Mouse (Mus musculus): ENCODE results near the gene Mmgt1. TPM values are rescaled to one million over a fixed set of nuclear protein-coding genes. Genes with fewer than 3 reads are reported as not detected.

The Mmgt1 gene
- polyA plus RNA-seq, 1 experiment from 2014 or later, result 24.5 TPM

GRCm38 (mm10) chrX:56572465-56572864, 25.4 kb downstream of the Mmgt1 start:
- 27% methylated on average over 6 of the region's 6 CpGs for WGBS
- H3K4me1 ChIP-seq, result no peaks in the 10 kb centered on the region
- H3K27ac ChIP-seq, result no peak overlapping the region
- no peak for ATAC-seq (ENCODE audit: insufficient number of reproducible peaks, low FRiP score, low TSS enrichment, low read depth)
- H3K4me3 ChIP-seq, result no peak overlapping the region
- no peaks in the 10 kb centered on the region for H3K9me3 ChIP-seq
- no peak overlapping the region for H3K9ac ChIP-seq
- no peaks in the 10 kb centered on the region for H3K27me3 ChIP-seq
- no peak overlapping the region for H3K4me2 ChIP-seq
- H3K36me3 ChIP-seq, result no peaks in the 10 kb centered on the region

- Histone ChIP-seq H3K9ac (no peak overlapping the region), H3K9me3 (no peaks in the 10 kb centered on the region), H3K27ac (no peak overlapping the region), H3K27me3 (no peaks in the 10 kb centered on the region), H3K36me3 (no peaks in the 10 kb centered on the region), H3K4me3 (no peak overlapping the region), H3K4me2 (no peak overlapping the region), H3K4me1 (no peaks in the 10 kb centered on the region)
- WGBS, result 73% methylated on average over 3 of the region's 3 CpGs
- no peak for ATAC-seq (ENCODE audit: insufficient number of reproducible peaks, low FRiP score, low TSS enrichment, low read depth)
Observed at GRCm38 (mm10) chrX:56553584-56553983, 44.3 kb downstream of the Mmgt1 start.

GRCm38 (mm10) chrX:56549506-56549905, 48.4 kb downstream of the Mmgt1 start, which contains the start of gene Gm648:
Gm648 (minus strand) TSS chrX:56549606.
- no peak within 1 kb of the TSS for H3K4me2 ChIP-seq
- WGBS, result 84% methylated on average over 7 of the region's 7 CpGs
- no peaks in the 10 kb centered on the region for H3K36me3 ChIP-seq
- H3K27me3 ChIP-seq, result no peaks in the 10 kb centered on the region
- no peak for ATAC-seq (ENCODE audit: insufficient number of reproducible peaks, low FRiP score, low TSS enrichment, low read depth)
- H3K27ac ChIP-seq, result no peak within 1 kb of the TSS
- no peak within 1 kb of the TSS for H3K9ac ChIP-seq
- no peaks in the 10 kb centered on the region for H3K4me1 ChIP-seq
- H3K4me3 ChIP-seq, result no peak within 1 kb of the TSS
- H3K9me3 ChIP-seq, result no peaks in the 10 kb centered on the region

GRCm38 (mm10) chrX:56537162-56537561, 60.7 kb downstream of the Mmgt1 start:
- no peak overlapping the region for H3K4me2 ChIP-seq
- no peak for ATAC-seq (ENCODE audit: insufficient number of reproducible peaks, low FRiP score, low TSS enrichment, low read depth)
- no peak overlapping the region for H3K27ac ChIP-seq
- H3K4me1 ChIP-seq, result no peaks in the 10 kb centered on the region
- no peak overlapping the region for H3K4me3 ChIP-seq
- H3K9me3 ChIP-seq, result no peaks in the 10 kb centered on the region
- H3K36me3 ChIP-seq, result no peaks in the 10 kb centered on the region
- H3K9ac ChIP-seq, result no peak overlapping the region
- H3K27me3 ChIP-seq, result no peaks in the 10 kb centered on the region
- WGBS, result 51% methylated on average over 4 of the region's 4 CpGs

Small RNA genes within 50 kb of the gene (microRNA-seq; reads per million reads assigned to microRNA genes)
- gene Mir5116, result 0.61 reads per million

Other genes with a start within 250 kb of the Mmgt1 start
- 4.9 and 6.1 TPM in 2 replicates for gene Smim10l2a, start 223.5 kb downstream of the Mmgt1 start, polyA plus RNA-seq (2015; fragmentation: Nextera tagmentation; extraction: Ambion mirVana)
- 2.2 and 2.8 TPM in 2 replicates for gene Gm2174, start 150.1 kb downstream of the Mmgt1 start, polyA plus RNA-seq (2015; fragmentation: Nextera tagmentation; extraction: Ambion mirVana)
- gene Ints6l, start 143.2 kb downstream of the Mmgt1 start, polyA plus RNA-seq (2015; fragmentation: Nextera tagmentation; extraction: Ambion mirVana), result 28.8 and 29.7 TPM in 2 replicates
- gene Gm10477, start 73.3 kb downstream of the Mmgt1 start, polyA plus RNA-seq (2015; fragmentation: Nextera tagmentation; extraction: Ambion mirVana), result not detected in 2 replicates
- gene Gm648, start 48.5 kb downstream of the Mmgt1 start, polyA plus RNA-seq (2015; fragmentation: Nextera tagmentation; extraction: Ambion mirVana), result not detected in 2 replicates
- gene Slc9a6, start 11.7 kb upstream of the Mmgt1 start, polyA plus RNA-seq (2015; fragmentation: Nextera tagmentation; extraction: Ambion mirVana), result 12.3 and 16.7 TPM in 2 replicates
- 143 and 368 TPM in 2 replicates for gene Fhl1, start 133.7 kb upstream of the Mmgt1 start, polyA plus RNA-seq (2015; fragmentation: Nextera tagmentation; extraction: Ambion mirVana)
- 3.3 and 3.7 TPM in 2 replicates for gene Map7d3, start 224.3 kb upstream of the Mmgt1 start, polyA plus RNA-seq (2015; fragmentation: Nextera tagmentation; extraction: Ambion mirVana)

All from limb, embryonic 15.5 days (tissue).